Comparison of ENCODE assay signal across 15 mouse cellular contexts in the genomic region with DNA sequence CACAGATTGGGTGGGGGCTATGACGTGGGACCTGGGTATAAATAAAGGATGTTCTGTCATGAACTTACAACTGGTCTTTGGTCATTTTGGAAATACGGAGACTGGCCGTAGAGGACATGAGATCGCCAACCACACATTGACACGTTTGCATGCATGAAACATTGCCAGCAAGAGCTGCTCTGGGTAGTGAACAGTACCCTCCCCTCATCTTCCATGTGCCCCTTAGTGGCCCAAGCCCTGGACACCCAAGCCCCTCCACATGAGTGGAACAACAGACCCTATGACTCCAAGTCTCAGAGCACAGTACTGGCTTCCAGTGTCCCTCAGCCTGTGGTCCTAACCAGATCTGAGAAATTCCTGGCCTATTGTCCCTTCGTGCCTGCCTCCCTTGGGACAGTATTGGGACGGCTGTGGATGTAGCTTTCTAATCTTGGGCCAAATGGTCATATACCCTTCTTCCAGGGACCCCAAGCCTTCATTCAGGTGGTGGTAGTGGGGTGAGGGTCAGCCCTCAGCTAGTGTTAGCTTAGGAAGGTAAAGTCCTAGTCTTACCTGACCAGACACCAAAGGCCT. TPM values are rescaled to one million over a fixed set of nuclear protein-coding genes. Genes with fewer than 3 reads are reported as not detected.
A peak's percentile ranks its signal among the peaks of the same experiment; 100 is the strongest.
DNase-seq lines count a peak whose midpoint lies in the region; ATAC-seq and TF ChIP-seq lines count a peak whose summit lies in the region.
"Had no signal": no experiment of that assay in that cellular context is flagged by ENCODE, and none has a peak within 500 bp of the region (broad histone marks: within the 10 kb centered on the region; RNA-seq: fewer than 3 reads in every experiment).

No protein-coding gene starts in this region.

- H3K4me1 ChIP-seq in forebrain, postnatal 0 days (ENCODE audit: insufficient read depth) = 0 out of 2 replicates have a peak, but pooled peaks cover 5% of the 10 kb centered on the region
- peaks cover 14% of the 10 kb centered on the region for H3K4me1 ChIP-seq in forebrain, embryonic 16.5 days (replicated peaks; ENCODE audit: control insufficient read depth, insufficient read depth, low read length)
- peaks cover 24% of the 10 kb centered on the region for H3K4me1 ChIP-seq in hindbrain, embryonic 16.5 days (ENCODE audit: control insufficient read depth, insufficient read depth, low read depth, low read length)

- H3K4me3 ChIP-seq in forebrain, postnatal 0 days (ENCODE audit: low read depth, low read length) = no peak overlapping the region
- H3K4me3 ChIP-seq in forebrain, embryonic 16.5 days (replicated peaks; ENCODE audit: low read length) = no peak overlapping the region
- H3K4me3 ChIP-seq in hindbrain, embryonic 16.5 days (ENCODE audit: low read length) = no peak overlapping the region
- H3K4me3 ChIP-seq: embryonic facial prominence, embryonic 15.5 days; forebrain, embryonic 10.5 days; midbrain, embryonic 15.5 days had no signal

- H3K4me2 ChIP-seq in forebrain, postnatal 0 days (ENCODE audit: low read depth) = no peak overlapping the region
- no peak overlapping the region for H3K4me2 ChIP-seq in forebrain, embryonic 16.5 days (ENCODE audit: low read length)
- H3K4me2 ChIP-seq in hindbrain, embryonic 16.5 days (ENCODE audit: low read length) = no peak overlapping the region
- H3K4me2 ChIP-seq: embryonic facial prominence, embryonic 15.5 days; midbrain, embryonic 15.5 days had no signal

- peak; percentile 30 for DNase-seq in forebrain, postnatal 0 days
- peak; percentile 16 for DNase-seq in kidney, adult 18-20 months
- DNase-seq in kidney, postnatal 14 days = no peak
- peak; percentile 53 for DNase-seq in MN1 (ENCODE audit: low spot score)
- DNase-seq in yolk sac, embryonic 10.5 days (ENCODE audit: low spot score) = no peak
- DNase-seq: embryo, embryonic 11 days; layer of hippocampus, postnatal 36 days had no signal

- ATAC-seq in forebrain, postnatal 0 days = no peak
- ATAC-seq in forebrain, embryonic 16.5 days = no peak
- no peak for ATAC-seq in hindbrain, embryonic 16.5 days
- ATAC-seq: CD4-positive, CD25-positive, alpha-beta regulatory T cell, adult 4 months; midbrain, embryonic 15.5 days had no signal

- 77% methylated on average over 7 of the region's 7 CpGs for WGBS in forebrain, postnatal 0 days
- WGBS in forebrain, embryonic 16.5 days = 92% methylated on average over 7 of the region's 7 CpGs
- 81% methylated on average over 7 of the region's 7 CpGs for WGBS in hindbrain, embryonic 16.5 days

- peaks cover 41% of the 10 kb centered on the region for H3K36me3 ChIP-seq in forebrain, postnatal 0 days (ENCODE audit: insufficient read depth)
- H3K36me3 ChIP-seq in forebrain, embryonic 16.5 days (ENCODE audit: control insufficient read depth, insufficient read depth) = peaks cover 26% of the 10 kb centered on the region
- H3K36me3 ChIP-seq in hindbrain, embryonic 16.5 days (ENCODE audit: control insufficient read depth, insufficient read depth, low read length) = peaks cover 24% of the 10 kb centered on the region
- H3K36me3 ChIP-seq: forebrain, embryonic 10.5 days had no signal

- H3K27me3 ChIP-seq in forebrain, postnatal 0 days (ENCODE audit: insufficient read depth, low read length) = no peaks in the 10 kb centered on the region
- no peaks in the 10 kb centered on the region for H3K27me3 ChIP-seq in forebrain, embryonic 16.5 days (replicated peaks; ENCODE audit: control insufficient read depth, insufficient read depth, low read length)
- H3K27me3 ChIP-seq in hindbrain, embryonic 16.5 days (replicated peaks; ENCODE audit: control insufficient read depth, insufficient read depth, low read length) = no peaks in the 10 kb centered on the region

- H3K9ac ChIP-seq in forebrain, postnatal 0 days = no peak overlapping the region
- H3K9ac ChIP-seq in forebrain, embryonic 16.5 days (replicated peaks; ENCODE audit: low read depth, low read length) = no peak overlapping the region
- no peak overlapping the region for H3K9ac ChIP-seq in hindbrain, embryonic 16.5 days (ENCODE audit: low read depth, low read length)
- H3K9ac ChIP-seq: embryonic facial prominence, embryonic 15.5 days; liver, embryonic 14.5 days; midbrain, embryonic 15.5 days had no signal

- H3K9me3 ChIP-seq in forebrain, postnatal 0 days (ENCODE audit: low read length) = no peaks in the 10 kb centered on the region
- H3K9me3 ChIP-seq in forebrain, embryonic 16.5 days (ENCODE audit: control insufficient read depth, low read length) = no peaks in the 10 kb centered on the region
- no peaks in the 10 kb centered on the region for H3K9me3 ChIP-seq in hindbrain, embryonic 16.5 days (ENCODE audit: control insufficient read depth, low read length)
- H3K9me3 ChIP-seq: embryonic facial prominence, embryonic 15.5 days; forebrain, embryonic 10.5 days; G1E; midbrain, embryonic 15.5 days had no signal

- TF ChIP-seq CTCF in forebrain, postnatal 0 days (IDR thresholded peaks at IDR 0.05; ENCODE audit: low read depth) = no peak

- no peak overlapping the region; the same call in 1 of the 2 replicates for H3K27ac ChIP-seq in forebrain, postnatal 0 days (ENCODE audit: low read depth, low read length)
- H3K27ac ChIP-seq in forebrain, embryonic 16.5 days (ENCODE audit: low read length) = no peak overlapping the region
- 0 out of 2 replicates have a peak overlapping the region, but pooled peaks have one; percentile 25 for H3K27ac ChIP-seq in hindbrain, embryonic 16.5 days (ENCODE audit: low read depth, low read length)
- H3K27ac ChIP-seq: embryonic facial prominence, embryonic 15.5 days; forebrain, embryonic 10.5 days; liver, embryonic 14.5 days; midbrain, embryonic 15.5 days had no signal

RNA-seq across cellular contexts. Expression of a gene that starts 27.2 kb away (rescaled TPM):
- total RNA-seq in forebrain, postnatal 0 days (2014; rRNA removed) = 0.92 and 1.7 TPM in 2 replicates
- 1.9 and 2.0 TPM in 2 replicates for polyA plus RNA-seq in forebrain, postnatal 0 days (2015; fragmentation: Nextera tagmentation; extraction: Ambion mirVana)
- 0.90 and 1.6 TPM in 2 replicates for polyA plus RNA-seq in forebrain, embryonic 16.5 days (2015; fragmentation: Nextera tagmentation; extraction: Ambion mirVana)
- 2.7 and 2.9 TPM in 2 replicates for polyA plus RNA-seq in hindbrain, embryonic 16.5 days (2015; fragmentation: Nextera tagmentation; extraction: Ambion mirVana)
- polyA plus RNA-seq: G1E had no signal

Comparison
In these comparisons a context has a peak if more than half of its experiments do, and no peak if none do; other contexts are left out.
1. DNase-seq: peak in forebrain, postnatal 0 days (single experiment), kidney, adult 18-20 months (single experiment) and MN1 (single experiment); none in kidney, postnatal 14 days (single experiment) and yolk sac, embryonic 10.5 days (single experiment).